Comparison of ENCODE assay signal across 17 mouse cellular contexts in genomic region chr10:77798921-77799508, GRCm38 (mm10). TPM values are rescaled to one million over a fixed set of nuclear protein-coding genes. Genes with fewer than 3 reads are reported as not detected.
DNase-seq lines count a peak whose midpoint lies in the region; ATAC-seq and TF ChIP-seq lines count a peak whose summit lies in the region.
"Had no signal": no experiment of that assay in that cellular context is flagged by ENCODE, and none has a peak within 500 bp of the region (broad histone marks: within the 10 kb centered on the region; RNA-seq: fewer than 3 reads in every experiment).

Gene Gm19668, minus strand, starts transcription at chr10:77799133.

- no peak for TF ChIP-seq EP300 in lung, postnatal 0 days (IDR thresholded peaks at IDR 0.05)

- peak within 1 kb of the TSS; percentile 31; the same call in 1 of the 2 replicates for H3K27ac ChIP-seq in heart, embryonic 10.5 days
- no peak within 1 kb of the TSS for H3K27ac ChIP-seq in heart, embryonic 11.5 days (ENCODE audit: low read depth, low read length)
- H3K27ac ChIP-seq in midbrain, embryonic 10.5 days (replicated peaks): peak within 1 kb of the TSS; percentile 69
- H3K27ac ChIP-seq in midbrain, postnatal 0 days (ENCODE audit: low read depth, low read length): no peak within 1 kb of the TSS
- no peak within 1 kb of the TSS for H3K27ac ChIP-seq in hindbrain, postnatal 0 days
- no peak within 1 kb of the TSS for H3K27ac ChIP-seq in neural tube, embryonic 14.5 days (ENCODE audit: low read depth, low read length)
- H3K27ac ChIP-seq in lung, postnatal 0 days (ENCODE audit: low read length): no peak within 1 kb of the TSS
- H3K27ac ChIP-seq: limb, embryonic 12.5 days had no signal

- H3K9me3 ChIP-seq in heart, embryonic 10.5 days: no peaks in the 10 kb centered on the region
- no peaks in the 10 kb centered on the region for H3K9me3 ChIP-seq in heart, embryonic 11.5 days (replicated peaks; ENCODE audit: control insufficient read depth, low read length)
- H3K9me3 ChIP-seq in midbrain, embryonic 10.5 days (replicated peaks): no peaks in the 10 kb centered on the region
- H3K9me3 ChIP-seq in midbrain, postnatal 0 days (ENCODE audit: low read length): no peaks in the 10 kb centered on the region
- H3K9me3 ChIP-seq in hindbrain, postnatal 0 days (ENCODE audit: low read length): no peaks in the 10 kb centered on the region
- H3K9me3 ChIP-seq in neural tube, embryonic 14.5 days (ENCODE audit: control insufficient read depth, low read length): no peaks in the 10 kb centered on the region
- H3K9me3 ChIP-seq in lung, postnatal 0 days (ENCODE audit: low read length): no peaks in the 10 kb centered on the region
- H3K9me3 ChIP-seq: limb, embryonic 12.5 days had no signal

- H3K4me2 ChIP-seq in heart, embryonic 11.5 days: no peak within 1 kb of the TSS
- no peak within 1 kb of the TSS for H3K4me2 ChIP-seq in midbrain, postnatal 0 days (ENCODE audit: low read depth, low read length, poor library complexity, severe bottlenecking)
- no peak within 1 kb of the TSS for H3K4me2 ChIP-seq in hindbrain, postnatal 0 days (ENCODE audit: low read depth, low read length)
- no peak within 1 kb of the TSS for H3K4me2 ChIP-seq in neural tube, embryonic 14.5 days (ENCODE audit: low read depth, low read length)
- H3K4me2 ChIP-seq in lung, postnatal 0 days (replicated peaks; ENCODE audit: low read depth, low read length): no peak within 1 kb of the TSS
- H3K4me2 ChIP-seq: limb, embryonic 12.5 days had no signal

- H3K4me1 ChIP-seq in heart, embryonic 10.5 days: peaks cover 26% of the 10 kb centered on the region
- peaks cover 10% of the 10 kb centered on the region for H3K4me1 ChIP-seq in heart, embryonic 11.5 days (ENCODE audit: control insufficient read depth, insufficient read depth, low read length)
- H3K4me1 ChIP-seq in midbrain, embryonic 10.5 days: peaks cover 19% of the 10 kb centered on the region
- H3K4me1 ChIP-seq in midbrain, postnatal 0 days (ENCODE audit: insufficient read depth, low read length): no peaks in the 10 kb centered on the region
- H3K4me1 ChIP-seq in hindbrain, postnatal 0 days (ENCODE audit: insufficient read depth, low read length): no peaks in the 10 kb centered on the region
- no peaks in the 10 kb centered on the region for H3K4me1 ChIP-seq in neural tube, embryonic 14.5 days (ENCODE audit: control insufficient read depth, insufficient read depth, low read length)
- H3K4me1 ChIP-seq in lung, postnatal 0 days (ENCODE audit: insufficient read depth, low read depth, low read length): no peaks in the 10 kb centered on the region; the same call in 1 of the 2 replicates

- H3K9ac ChIP-seq in heart, embryonic 11.5 days (ENCODE audit: low read depth, low read length): no peak within 1 kb of the TSS
- no peak within 1 kb of the TSS for H3K9ac ChIP-seq in midbrain, postnatal 0 days (replicated peaks; ENCODE audit: low read length, poor library complexity, severe bottlenecking)
- H3K9ac ChIP-seq in hindbrain, postnatal 0 days (replicated peaks; ENCODE audit: low read length): no peak within 1 kb of the TSS
- H3K9ac ChIP-seq in neural tube, embryonic 14.5 days (replicated peaks; ENCODE audit: low read depth, low read length): no peak within 1 kb of the TSS
- H3K9ac ChIP-seq in lung, postnatal 0 days (replicated peaks; ENCODE audit: low read depth): no peak within 1 kb of the TSS
- H3K9ac ChIP-seq: limb, embryonic 12.5 days had no signal

- TF ChIP-seq CTCF in midbrain, postnatal 0 days (IDR thresholded peaks at IDR 0.05): no peak
- no peak for TF ChIP-seq CTCF in hindbrain, postnatal 0 days (IDR thresholded peaks at IDR 0.05; ENCODE audit: low read depth)
- no peak for TF ChIP-seq CTCF in lung, postnatal 0 days (IDR thresholded peaks at IDR 0.05)

- H3K36me3 ChIP-seq in heart, embryonic 10.5 days: no peaks in the 10 kb centered on the region
- H3K36me3 ChIP-seq in heart, embryonic 11.5 days (ENCODE audit: control insufficient read depth, insufficient read depth, low read length): no peaks in the 10 kb centered on the region
- no peaks in the 10 kb centered on the region for H3K36me3 ChIP-seq in midbrain, embryonic 10.5 days
- no peaks in the 10 kb centered on the region for H3K36me3 ChIP-seq in midbrain, postnatal 0 days (ENCODE audit: insufficient read depth, low read length)
- H3K36me3 ChIP-seq in hindbrain, postnatal 0 days (ENCODE audit: insufficient read depth, low read length): no peaks in the 10 kb centered on the region
- H3K36me3 ChIP-seq in neural tube, embryonic 14.5 days (ENCODE audit: control insufficient read depth, insufficient read depth, low read length): no peaks in the 10 kb centered on the region
- no peaks in the 10 kb centered on the region for H3K36me3 ChIP-seq in lung, postnatal 0 days (ENCODE audit: insufficient read depth, low read length)
- H3K36me3 ChIP-seq: limb, embryonic 12.5 days had no signal

- ATAC-seq in heart, embryonic 11.5 days (replicated peaks; ENCODE audit: insufficient number of reproducible peaks, low FRiP score, low TSS enrichment): no peak
- ATAC-seq in midbrain, postnatal 0 days (ENCODE audit: low FRiP score): no peak
- ATAC-seq in hindbrain, postnatal 0 days: 0 out of 2 replicates have a peak, but pooled peaks have one; percentile 18
- ATAC-seq in neural tube, embryonic 14.5 days (ENCODE audit: low read depth): 0 out of 2 replicates have a peak, but pooled peaks have one; percentile 14
- no peak for ATAC-seq in lung, postnatal 0 days

- WGBS in heart, embryonic 10.5 days: 58% methylated on average over 8 of the region's 8 CpGs
- 49% methylated on average over 8 of the region's 8 CpGs for WGBS in heart, embryonic 11.5 days (ENCODE audit: insufficient replicate concordance)
- WGBS in midbrain, embryonic 10.5 days: 70% methylated on average over 8 of the region's 8 CpGs
- WGBS in midbrain, postnatal 0 days: 71% methylated on average over 8 of the region's 8 CpGs
- WGBS in hindbrain, postnatal 0 days: 64% methylated on average over 8 of the region's 8 CpGs
- WGBS in neural tube, embryonic 14.5 days: 34% methylated on average over 8 of the region's 8 CpGs
- WGBS in lung, postnatal 0 days: 59% methylated on average over 8 of the region's 8 CpGs

- H3K4me3 ChIP-seq in heart, embryonic 10.5 days: no peak within 1 kb of the TSS
- no peak within 1 kb of the TSS for H3K4me3 ChIP-seq in heart, embryonic 11.5 days (ENCODE audit: low read depth, low read length)
- no peak within 1 kb of the TSS for H3K4me3 ChIP-seq in midbrain, embryonic 10.5 days
- H3K4me3 ChIP-seq in midbrain, postnatal 0 days (ENCODE audit: low read depth, low read length): no peak within 1 kb of the TSS
- H3K4me3 ChIP-seq in hindbrain, postnatal 0 days (ENCODE audit: low read length): no peak within 1 kb of the TSS
- no peak within 1 kb of the TSS for H3K4me3 ChIP-seq in neural tube, embryonic 14.5 days (ENCODE audit: low read depth, low read length)
- no peak within 1 kb of the TSS for H3K4me3 ChIP-seq in lung, postnatal 0 days (ENCODE audit: low read depth, low read length)
- H3K4me3 ChIP-seq: limb, embryonic 12.5 days had no signal

- DNase-seq in heart, embryonic 10.5 days (ENCODE audit: low spot score): no peak
- no peak for DNase-seq in midbrain, embryonic 10.5 days (ENCODE audit: low spot score)
- no peak for DNase-seq in midbrain, postnatal 0 days (ENCODE audit: low spot score)
- no peak for DNase-seq in hindbrain, postnatal 0 days (ENCODE audit: low spot score)
- no peak for DNase-seq in adrenal gland, postnatal 4 days (ENCODE audit: low spot score in 2 of 2)
- no peak for DNase-seq in lung, postnatal 0 days (ENCODE audit: low spot score)
- DNase-seq: adrenal gland, postnatal 10 days; gastrocnemius, postnatal 14 days; kidney, adult 9 months; layer of hippocampus, postnatal 36 days; lung, adult 18-20 months had no signal

- H3K27me3 ChIP-seq in heart, embryonic 10.5 days (ENCODE audit: insufficient read depth, poor library complexity, severe bottlenecking): no peaks in the 10 kb centered on the region
- H3K27me3 ChIP-seq in heart, embryonic 11.5 days (ENCODE audit: control insufficient read depth, insufficient read depth, low read length): no peaks in the 10 kb centered on the region
- no peaks in the 10 kb centered on the region for H3K27me3 ChIP-seq in midbrain, embryonic 10.5 days (ENCODE audit: low read depth, poor library complexity, severe bottlenecking)
- H3K27me3 ChIP-seq in midbrain, postnatal 0 days (ENCODE audit: insufficient read depth, low read length): no peaks in the 10 kb centered on the region
- H3K27me3 ChIP-seq in hindbrain, postnatal 0 days (ENCODE audit: insufficient read depth, low read length): no peaks in the 10 kb centered on the region
- H3K27me3 ChIP-seq in neural tube, embryonic 14.5 days (ENCODE audit: control insufficient read depth, insufficient read depth, low read length): no peaks in the 10 kb centered on the region
- H3K27me3 ChIP-seq in lung, postnatal 0 days (replicated peaks; ENCODE audit: insufficient read depth, low read length): no peaks in the 10 kb centered on the region
- H3K27me3 ChIP-seq: limb, embryonic 12.5 days had no signal

RNA-seq across cellular contexts. Expression of gene Gm19668, which starts in this region (rescaled TPM):
- not detected in 2 replicates for polyA plus RNA-seq in heart, embryonic 10.5 days (2016; fragmentation: Nextera tagmentation; extraction: Ambion mirVana)
- not detected in 2 replicates for polyA plus RNA-seq in heart, embryonic 11.5 days (2014; fragmentation: Nextera tagmentation; extraction: Ambion mirVana)
- polyA plus RNA-seq in midbrain, embryonic 10.5 days (2016; fragmentation: Nextera tagmentation; extraction: Ambion mirVana): not detected in 2 replicates
- total RNA-seq in midbrain, postnatal 0 days (2014; rRNA removed): not detected in 2 replicates
- polyA plus RNA-seq in midbrain, postnatal 0 days (2015; fragmentation: Nextera tagmentation; extraction: Ambion mirVana): not detected in 2 replicates
- not detected in 2 replicates for total RNA-seq in hindbrain, postnatal 0 days (2014; rRNA removed)
- polyA plus RNA-seq in hindbrain, postnatal 0 days (2015; fragmentation: Nextera tagmentation; extraction: Ambion mirVana): not detected in 2 replicates
- polyA plus RNA-seq in neural tube, embryonic 14.5 days (2014; fragmentation: Nextera tagmentation; extraction: Ambion mirVana): not detected in 2 replicates
- not detected for total RNA-seq in adrenal gland, postnatal 4 days (2021)
- polyA plus RNA-seq in lung, postnatal 0 days (2015; fragmentation: Nextera tagmentation; extraction: Ambion mirVana): not detected in 2 replicates
- total RNA-seq: adrenal gland, postnatal 10 days; gastrocnemius, postnatal 14 days; heart, postnatal 14 days; layer of hippocampus, postnatal 36 days; neutrophil, adult 5-6 weeks had no signal
- polyA plus RNA-seq: large intestine, adult 2 months; limb, embryonic 12.5 days had no signal

Comparison
In these comparisons a context has a peak if more than half of its experiments do, and no peak if none do; other contexts are left out.
1. H3K27ac ChIP-seq: peak in heart, embryonic 10.5 days (single experiment) and midbrain, embryonic 10.5 days (single experiment); none in heart, embryonic 11.5 days (single experiment), midbrain, postnatal 0 days (single experiment), hindbrain, postnatal 0 days (single experiment), neural tube, embryonic 14.5 days (single experiment) and lung, postnatal 0 days (single experiment).
2. Peak in ATAC-seq in hindbrain, postnatal 0 days; RNA of the gene not detected or under 1 TPM.
3. Peak in ATAC-seq in neural tube, embryonic 14.5 days; RNA of the gene not detected or under 1 TPM.